Mouse (Mus musculus) thymus, adult 2 months (tissue): ENCODE data around the gene Cd9.

Experiments used
- CTCF ChIP-seq: fragments of 200-500 bp; IDR thresholded peaks from 2 replicates; pipeline ENCODE4 v1.5.1; 2012; ENCODE audit warnings: mild to moderate bottlenecking, control low read depth, low read length, moderate library complexity, borderline replicate concordance; ENCODE audit not compliant: control insufficient read depth, poor library complexity, insufficient read depth; ENCODE audit errors: extremely low read depth
- POLR2A ChIP-seq: fragments of 200-500 bp; IDR thresholded peaks from 2 replicates; pipeline ENCODE4 v1.6.1; 2012; ENCODE audit warnings: mild to moderate bottlenecking, low read length, control low read depth, moderate library complexity; ENCODE audit not compliant: control insufficient read depth, poor library complexity, insufficient read depth; ENCODE audit errors: extremely low read depth

- TF ChIP-seq CTCF (no peak), POLR2A (no peak)
These were observed 71.5 kb downstream of the Cd9 start for GRCm38 (mm10) chr6:125423099-125423498.
